Mouse (Mus musculus): ENCODE results near the gene Ano4.

DNA sequence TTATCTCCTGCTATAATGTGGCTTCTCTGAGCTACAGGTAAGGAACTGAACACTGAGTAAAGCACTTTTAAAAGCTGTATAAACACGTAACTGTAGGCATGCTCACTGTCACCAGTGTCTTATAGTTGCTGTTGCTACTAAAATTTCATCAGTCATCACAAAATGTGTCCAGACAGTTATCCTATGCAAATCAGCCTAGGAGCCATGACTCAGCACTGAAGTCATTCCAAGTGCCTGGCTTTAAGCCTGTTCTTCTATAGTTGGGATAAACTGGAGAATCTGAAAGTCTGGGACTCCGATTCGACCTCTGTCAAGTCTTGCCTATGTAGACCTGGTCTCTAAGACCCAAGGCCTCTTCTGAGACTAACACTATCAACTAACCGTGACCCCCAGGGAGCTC lies 81.2 kb downstream of the Ano4 start:
- no peak for TF ChIP-seq CTCF (IDR thresholded peaks at IDR 0.05; ENCODE audit: extremely low read depth, insufficient read depth, low read length)
- TF ChIP-seq POLR2A (IDR thresholded peaks at IDR 0.05; ENCODE audit: extremely low read depth, insufficient read depth, low read length), result no peak
